Mouse (Mus musculus) cerebellum, postnatal 14 days (tissue): ENCODE measurements at regions not wholly inside any gene's neighbourhood (a gene's known extent, or its start where the extent isn't known, plus 50 kb on each side); places are given as distances from the start of the nearest gene placed in this dataset.
"Not testable (repeated sequence)": the region's sequence is repeated elsewhere in the genome, so short reads cannot be mapped to it uniquely, and the experiment has no call there.

ENCODE experiments used
- DNase-seq, 2 experiments: peaks; one replicate each; pipeline ENCODE4 v3.0.0; 2021; ENCODE audit warnings: mixed read lengths in 2 of 2

DNA sequence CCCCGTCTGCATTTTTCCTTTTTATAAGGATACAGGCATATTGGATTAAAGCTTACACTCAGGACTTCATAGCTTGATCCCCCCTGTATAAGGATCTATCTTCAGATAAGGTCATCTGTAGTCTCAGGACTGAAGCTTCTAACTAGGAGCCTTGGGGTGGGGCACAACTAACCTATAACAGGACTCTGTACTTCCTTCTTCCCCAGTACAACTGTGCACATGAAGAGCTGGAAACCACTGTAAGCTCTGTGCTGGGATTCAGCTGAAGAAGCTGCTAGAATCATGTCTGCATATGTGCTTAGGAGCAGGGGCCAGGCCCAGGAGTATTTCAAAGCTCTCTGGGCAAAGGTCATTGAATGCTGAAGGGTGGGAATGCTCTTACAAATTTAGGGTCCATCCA is 137.9 kb downstream of the Tcp10c start:
- DNase-seq: not testable (repeated sequence)

DNA sequence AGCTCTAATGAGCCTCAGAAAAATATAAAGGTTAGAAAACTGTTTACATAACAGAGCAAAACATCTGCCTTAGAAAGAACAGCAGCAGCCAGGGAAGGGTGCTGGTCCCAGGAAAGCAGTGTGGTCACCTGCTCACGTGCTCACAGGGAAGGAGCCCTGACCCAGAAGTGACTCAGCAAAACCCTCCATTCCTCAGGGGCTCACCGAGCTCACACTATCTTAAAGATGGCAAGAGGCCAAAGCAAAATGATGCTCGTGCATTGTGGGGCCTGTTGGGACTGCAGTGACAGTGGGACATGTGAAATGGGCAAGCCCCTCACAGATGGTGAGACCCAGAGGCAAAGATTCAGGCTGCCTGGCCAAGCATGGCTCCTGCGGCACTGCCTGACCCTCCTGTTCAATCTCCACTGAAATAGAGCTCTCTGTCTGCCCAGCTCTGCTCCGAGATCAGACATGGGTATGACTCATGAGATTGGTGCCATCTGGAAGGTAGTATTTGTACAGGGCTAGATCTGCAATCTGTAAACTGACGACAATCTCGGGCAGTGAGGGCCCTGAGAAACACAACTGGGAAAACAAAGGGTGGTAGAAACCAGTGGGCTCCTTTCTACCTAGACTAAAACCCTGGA is 138.4 kb downstream of the Tcp10c start:
- not testable (repeated sequence) for DNase-seq

DNA sequence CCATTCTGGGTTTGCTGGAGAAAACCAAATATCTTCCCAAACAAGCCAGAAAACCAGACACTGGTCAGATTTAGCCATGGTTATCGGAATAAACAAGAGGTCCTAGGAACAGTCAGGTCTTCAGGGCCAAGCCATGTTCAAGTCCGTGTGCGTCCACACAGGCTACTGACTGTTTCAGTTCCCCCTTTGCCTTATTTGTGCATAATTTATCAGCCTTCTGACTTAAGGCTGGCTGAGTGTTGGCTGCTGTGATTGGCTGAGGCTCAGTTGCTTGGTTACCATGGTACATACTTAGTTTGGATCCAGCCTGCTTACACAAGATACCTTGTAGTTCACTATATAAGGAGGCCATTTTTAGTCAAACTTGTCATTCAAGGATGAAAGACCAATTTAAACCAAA is 139.5 kb downstream of the Tcp10c start:
- DNase-seq: not testable (repeated sequence)

DNA sequence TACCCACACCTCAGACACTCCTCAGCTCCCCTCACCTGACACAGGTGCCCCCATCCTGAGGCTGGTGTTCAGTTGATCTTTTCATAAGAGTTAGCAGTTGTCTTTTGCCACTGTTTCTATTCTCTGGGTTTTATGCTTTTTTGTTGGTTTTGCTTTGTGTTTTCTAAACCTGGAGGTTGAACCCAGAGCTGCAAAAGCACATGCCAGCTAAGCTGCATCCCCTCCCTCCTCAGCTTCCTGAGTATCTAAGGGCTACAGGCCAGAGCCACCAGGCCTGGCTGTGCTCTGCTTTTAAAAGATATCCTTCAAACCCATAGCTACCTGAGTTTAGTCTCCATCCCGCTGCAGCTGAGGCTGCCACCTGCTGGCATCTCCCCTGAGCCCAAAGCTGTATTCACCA is 140.1 kb downstream of the Tcp10c start:
- DNase-seq: not testable (repeated sequence)

DNA sequence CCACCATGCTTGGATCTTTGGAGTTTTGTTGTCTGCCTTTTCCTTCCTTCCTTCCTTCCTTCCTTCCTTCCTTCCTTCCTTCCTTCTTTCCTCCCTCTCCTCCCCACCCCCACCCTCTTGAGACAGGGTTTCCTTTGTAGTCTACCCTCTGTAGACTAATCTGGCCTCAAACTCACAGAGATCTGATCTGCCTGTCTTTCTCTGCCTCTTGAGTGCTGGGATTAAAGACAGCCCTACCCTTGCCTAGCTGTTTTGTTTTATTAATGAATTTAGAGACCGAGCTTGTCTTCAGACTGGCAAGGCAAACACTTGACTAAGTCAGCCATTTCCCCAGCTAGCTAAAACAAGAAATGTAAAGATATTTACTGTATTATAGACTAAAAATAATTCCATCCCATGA is 150.0 kb downstream of the Tcp10c start:
- not testable (repeated sequence) for DNase-seq

DNA sequence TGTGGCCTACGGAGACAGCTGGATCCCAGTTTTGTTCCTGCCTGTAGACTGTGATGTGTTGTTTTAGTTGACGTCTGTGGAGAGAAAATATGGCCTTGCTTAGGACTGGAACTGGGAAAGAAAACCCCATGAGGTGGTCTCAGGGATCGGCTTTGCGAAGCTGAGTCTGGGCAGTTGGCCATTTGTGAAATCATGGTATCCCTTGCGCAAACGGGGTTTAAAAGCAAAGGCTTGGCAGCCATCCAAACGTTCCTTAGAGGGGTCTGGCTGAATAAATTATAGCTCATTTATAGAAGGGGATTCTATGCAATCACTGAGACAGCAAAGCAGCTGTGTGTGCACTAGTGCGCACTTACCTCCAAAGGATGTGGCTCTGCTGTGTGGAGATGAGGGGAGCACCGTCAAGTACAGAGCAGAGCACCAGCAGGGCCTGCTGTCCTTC is 150.5 kb downstream of the Tcp10c start:
- peak; percentile 28 to 49 for DNase-seq

DNA sequence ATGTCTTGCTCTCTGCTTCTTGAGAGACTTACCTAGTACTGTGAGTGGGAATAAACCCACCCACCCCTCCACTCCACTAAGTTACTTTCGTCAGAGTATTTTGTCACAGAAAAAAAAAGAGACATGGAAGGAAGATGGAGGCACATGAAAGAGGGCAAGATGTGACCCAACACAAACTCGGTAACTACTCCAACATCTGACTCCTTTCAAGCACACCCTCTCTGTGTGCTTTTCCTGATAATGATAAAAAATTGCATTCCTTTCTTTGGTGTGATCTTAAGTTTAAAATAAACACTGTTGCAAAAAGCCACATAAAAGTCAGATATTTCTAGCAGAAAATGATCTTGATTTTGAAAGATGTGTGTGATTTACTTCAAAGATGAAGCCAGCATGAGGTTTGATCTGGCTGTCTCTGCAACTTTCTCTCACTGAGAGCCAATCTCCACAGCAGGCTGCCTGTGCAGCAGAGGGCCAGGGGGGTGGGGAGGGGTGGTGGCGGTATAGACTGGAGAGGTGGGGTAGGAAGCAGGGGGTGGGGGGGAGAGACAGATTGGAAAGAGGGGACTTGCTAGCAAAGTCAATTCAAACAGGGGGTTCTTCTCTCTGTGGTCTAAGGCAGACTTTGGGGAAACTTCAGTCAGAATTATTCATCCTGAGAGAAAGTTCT is 153.2 kb downstream of the Tcp10c start:
- DNase-seq: not testable (repeated sequence)

DNA sequence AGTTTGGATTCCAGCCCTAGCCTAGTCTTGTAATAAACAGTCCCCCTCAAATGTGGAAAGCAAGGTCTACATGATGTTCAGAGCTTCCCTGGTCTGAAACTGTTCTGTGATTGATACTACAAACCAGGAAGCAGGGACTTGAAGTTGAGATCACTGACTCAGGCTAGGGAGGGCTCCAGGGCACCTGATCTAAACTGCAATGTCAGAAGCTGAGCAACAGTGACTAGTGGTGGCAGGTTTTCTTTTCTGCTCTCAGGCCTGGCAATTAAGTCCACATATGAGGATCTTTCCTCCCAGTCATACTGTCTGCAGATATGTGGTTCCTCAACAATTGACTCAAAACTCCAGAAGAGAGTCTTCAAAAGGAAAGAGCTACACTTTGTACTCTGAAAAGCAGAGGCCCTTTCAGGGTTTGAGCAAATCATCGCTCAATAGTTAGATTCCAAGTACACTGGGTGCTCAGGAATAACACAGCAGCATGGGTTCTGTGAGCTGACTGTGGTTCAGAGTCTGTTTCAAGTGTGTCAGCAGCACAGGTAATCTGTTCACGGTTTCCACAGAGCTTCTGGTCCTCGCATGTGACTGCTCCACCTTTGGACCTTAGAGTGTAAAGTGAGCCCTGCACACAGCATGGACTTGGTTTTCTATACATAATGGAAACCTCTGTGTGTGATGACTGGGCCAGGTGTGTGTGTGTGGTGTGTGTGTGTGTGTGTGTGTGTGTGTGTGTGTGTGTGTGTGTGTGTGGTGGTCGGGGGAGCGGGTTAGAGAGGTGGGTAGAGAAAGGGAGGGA is 165.2 kb downstream of the Tcp10c start:
- not testable (repeated sequence) for DNase-seq

DNA sequence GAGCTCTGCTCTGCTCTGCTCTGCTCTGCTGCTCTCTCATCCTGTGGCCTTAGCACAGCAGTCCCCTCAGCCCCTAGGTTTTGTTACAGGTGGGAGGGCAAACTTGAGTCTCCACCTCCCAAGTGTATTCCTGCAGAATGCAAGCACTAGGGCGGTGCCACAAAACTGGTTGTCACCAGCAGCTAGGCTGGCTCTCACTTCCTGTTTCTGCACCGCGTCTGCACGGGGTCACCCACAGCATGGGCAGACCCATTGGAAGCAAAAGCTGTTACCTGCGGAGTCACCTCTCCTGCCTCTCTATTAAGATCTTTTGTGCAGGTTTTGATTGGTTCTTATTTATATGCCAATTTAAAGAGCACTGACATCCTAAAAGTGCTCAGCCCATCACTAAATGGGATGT is 178.2 kb downstream of the Tcp10c start:
- not testable (repeated sequence) for DNase-seq

DNA sequence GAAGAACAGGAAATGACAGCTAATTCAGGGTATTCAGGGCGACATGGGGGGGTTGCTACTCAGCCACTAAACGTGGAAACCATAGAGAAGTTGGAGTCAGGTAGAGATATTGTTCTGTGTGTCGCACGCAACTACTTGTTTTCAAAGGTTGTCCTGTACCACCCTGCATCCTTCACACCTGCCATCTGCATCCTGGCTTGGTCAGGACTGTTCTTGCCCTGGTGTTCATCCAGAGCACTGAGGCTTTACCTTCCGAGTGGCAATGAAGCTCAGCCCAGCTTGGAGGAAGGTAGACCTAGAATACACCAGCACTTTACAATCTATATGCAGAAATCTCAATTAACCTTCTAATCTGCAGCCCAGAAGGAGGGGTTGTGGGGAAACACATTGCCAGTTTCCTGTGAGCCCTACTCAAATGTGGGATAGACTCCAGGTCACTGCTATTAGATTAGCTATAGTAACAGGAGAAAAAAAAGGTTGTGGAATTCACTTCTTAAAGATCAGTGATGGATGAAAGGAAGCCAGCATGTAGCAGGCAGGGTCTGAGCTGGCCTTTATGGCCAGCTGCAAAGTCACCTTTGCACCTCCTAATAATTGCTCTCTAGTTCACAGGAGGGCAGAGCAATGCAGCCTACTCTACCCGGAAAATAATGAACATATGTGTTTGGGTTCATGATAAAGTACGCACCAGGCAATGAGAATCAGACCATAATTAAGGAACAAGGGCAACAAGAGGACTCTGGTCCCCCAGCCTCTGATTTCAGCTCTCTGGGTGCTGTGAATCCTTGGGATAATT is 186.3 kb downstream of the Tcp10c start:
- no peak for DNase-seq

DNA sequence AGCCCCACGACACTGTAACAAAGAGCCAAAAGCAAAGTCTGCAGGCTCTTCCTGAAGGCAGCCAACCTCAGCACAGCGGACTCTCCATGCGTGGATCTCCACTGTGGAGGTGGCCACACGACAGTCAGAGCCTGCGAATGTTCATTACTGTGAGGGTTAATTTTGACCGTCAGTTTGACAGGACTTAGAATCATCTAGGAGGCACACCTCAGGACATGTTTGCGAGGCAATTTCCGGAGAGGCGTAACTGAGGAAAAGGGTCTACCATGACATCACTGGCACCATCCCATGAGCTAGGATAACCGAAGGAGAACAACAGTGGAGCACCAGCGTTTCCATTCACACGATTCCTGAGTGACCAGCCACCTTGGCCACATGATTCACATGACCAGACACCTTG is 186.9 kb downstream of the Tcp10c start:
- no peak for DNase-seq

DNA sequence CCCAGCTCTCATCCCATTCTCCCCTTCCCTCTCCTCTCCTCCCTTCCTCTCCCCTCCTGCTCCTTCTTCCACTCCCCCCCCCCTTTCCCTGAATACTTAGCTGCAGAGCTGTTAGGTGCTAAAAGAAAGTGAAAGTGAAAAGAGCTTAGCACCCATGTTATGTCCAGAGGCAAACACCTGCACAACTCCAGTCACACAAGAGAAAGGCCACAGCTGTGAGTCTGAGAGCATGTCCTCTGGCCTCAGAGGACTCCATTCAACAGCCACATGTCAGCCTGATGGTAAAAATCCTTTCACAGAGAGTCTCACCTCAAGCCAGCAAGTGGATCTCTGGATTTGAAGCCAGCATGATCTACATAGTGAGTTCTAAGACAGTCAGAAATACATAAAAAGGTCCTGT is 187.9 kb downstream of the Tcp10c start:
- no peak for DNase-seq

DNA sequence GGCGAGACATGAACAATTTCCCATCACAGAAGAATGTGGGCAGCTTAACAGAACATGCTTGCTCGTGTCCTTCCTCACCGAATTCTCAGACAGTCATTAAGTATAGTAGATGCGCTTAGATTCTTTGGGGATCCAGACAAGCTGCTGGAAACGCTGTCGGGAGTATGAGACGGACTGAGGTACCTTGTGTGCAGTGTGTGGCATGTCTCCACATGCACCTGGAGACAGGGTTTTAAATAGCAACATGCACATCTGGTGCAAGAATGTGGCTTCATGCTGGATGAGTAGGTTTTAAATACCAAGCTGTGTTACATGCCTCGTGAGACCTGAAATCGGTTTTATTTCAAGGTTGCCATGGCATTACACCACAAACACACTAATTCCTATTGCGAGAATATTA is 188.5 kb downstream of the Tcp10c start:
- no peak for DNase-seq

DNA sequence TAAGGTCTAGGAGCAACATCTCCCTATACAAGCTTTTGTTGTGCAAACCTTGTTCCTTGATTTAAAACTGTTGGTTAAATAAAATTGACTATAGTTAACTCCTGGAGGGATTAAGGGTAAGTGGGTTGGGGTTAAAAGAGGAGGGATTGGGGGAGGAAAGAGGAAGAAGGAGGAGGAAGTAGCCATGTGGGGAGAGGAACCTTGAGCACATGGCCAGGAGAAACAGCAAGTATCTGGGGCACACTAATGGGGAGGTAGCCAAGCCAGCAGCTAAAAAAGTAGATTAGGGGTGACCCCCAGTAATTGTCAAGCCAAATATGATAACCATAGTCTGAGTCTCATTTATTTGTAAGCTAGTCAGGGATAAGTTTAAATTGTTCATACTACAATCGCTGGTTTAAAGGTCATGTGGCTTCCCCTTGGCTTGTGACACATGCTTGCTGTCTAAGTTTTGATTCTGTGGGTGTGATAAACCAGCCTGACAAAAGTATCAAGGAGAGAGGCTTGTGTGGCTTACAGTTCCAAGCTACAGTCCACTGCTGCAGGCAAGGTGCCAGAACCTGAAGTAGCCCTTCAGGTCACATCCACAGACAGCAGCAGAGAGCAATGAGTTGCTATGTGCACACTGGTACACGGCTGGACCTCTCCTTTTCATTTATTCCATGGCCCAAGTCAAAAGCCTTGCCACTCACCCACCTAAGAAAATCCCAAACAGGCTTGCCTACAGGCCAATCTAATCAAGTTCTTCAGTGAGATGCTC is 189.8 kb downstream of the Tcp10c start:
- peak in 1 of 2 experiments; percentile 58 for DNase-seq

DNA sequence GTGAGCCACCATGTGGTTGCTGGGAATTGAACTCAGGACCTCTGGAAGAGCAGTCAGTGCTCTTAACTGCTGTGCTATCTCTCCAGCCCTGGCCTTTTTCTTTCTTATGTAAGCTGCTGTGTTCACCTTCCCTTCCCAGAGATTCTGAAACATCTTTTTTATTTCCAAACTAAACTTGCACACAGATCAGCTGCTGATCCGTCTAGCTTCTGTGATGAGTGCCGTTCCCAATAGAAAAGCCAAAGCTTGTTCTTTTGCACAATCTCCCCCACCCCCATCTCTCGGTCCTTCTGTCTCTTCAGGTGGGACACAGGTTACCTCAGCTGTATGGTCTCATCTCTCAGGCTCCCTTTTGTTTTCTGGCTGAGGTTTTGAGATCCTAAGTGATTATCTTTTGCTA is 191.9 kb downstream of the Tcp10c start:
- no peak for DNase-seq

DNA sequence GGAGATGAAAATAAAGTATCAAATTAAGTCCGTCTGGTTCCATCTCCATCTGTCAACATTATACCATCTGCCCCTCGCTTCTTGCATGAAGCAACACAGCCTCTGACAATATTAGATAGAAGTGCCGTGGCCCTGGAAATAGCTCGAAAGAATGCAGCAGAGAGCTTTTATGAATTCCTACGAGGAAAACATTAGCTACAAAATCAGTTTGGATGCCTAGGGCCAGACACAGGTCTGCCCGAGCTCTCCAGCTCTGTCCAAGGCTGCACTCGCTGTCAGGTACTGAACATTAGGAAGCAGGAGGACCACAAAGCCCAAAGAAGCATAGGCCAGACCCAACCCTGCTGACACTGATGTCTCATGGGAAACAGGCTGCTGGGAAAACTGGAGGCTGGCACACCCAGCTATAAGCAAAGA is 192.3 kb downstream of the Tcp10c start:
- DNase-seq: peak in 1 of 2 experiments; percentile 21

DNA sequence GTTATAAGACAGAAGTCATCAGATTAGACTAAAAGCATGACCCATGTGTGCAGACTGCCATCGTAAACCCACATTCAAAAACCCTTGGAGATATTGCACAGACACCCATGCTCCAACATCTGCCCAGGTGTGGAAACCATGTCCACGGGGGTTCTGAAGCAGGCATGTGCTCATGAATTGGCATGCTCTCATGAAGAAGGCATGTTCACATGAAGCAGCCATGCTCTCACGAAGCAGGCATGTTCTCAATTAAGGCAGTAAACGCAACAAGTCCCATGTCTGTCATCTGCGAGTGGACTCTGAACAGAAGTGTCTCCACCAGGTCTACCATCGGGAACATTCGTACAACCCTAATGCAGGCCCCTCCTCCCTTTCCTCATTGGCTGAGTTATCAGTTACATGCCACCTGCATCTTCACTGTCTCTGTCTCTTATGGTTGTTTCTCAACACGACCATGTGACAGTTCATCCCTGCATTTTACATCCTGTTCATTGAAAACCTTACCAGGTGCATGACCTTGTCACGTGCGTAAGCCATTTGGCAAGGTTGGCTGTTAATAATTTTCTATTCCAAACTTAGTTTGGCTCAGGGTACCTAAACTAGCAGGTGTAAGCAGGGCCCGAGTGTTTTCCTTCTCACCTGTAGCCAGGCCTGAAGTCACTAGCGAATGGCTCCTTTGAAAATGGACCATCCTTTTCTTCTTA is 193.4 kb downstream of the Tcp10c start:
- no peak for DNase-seq

DNA sequence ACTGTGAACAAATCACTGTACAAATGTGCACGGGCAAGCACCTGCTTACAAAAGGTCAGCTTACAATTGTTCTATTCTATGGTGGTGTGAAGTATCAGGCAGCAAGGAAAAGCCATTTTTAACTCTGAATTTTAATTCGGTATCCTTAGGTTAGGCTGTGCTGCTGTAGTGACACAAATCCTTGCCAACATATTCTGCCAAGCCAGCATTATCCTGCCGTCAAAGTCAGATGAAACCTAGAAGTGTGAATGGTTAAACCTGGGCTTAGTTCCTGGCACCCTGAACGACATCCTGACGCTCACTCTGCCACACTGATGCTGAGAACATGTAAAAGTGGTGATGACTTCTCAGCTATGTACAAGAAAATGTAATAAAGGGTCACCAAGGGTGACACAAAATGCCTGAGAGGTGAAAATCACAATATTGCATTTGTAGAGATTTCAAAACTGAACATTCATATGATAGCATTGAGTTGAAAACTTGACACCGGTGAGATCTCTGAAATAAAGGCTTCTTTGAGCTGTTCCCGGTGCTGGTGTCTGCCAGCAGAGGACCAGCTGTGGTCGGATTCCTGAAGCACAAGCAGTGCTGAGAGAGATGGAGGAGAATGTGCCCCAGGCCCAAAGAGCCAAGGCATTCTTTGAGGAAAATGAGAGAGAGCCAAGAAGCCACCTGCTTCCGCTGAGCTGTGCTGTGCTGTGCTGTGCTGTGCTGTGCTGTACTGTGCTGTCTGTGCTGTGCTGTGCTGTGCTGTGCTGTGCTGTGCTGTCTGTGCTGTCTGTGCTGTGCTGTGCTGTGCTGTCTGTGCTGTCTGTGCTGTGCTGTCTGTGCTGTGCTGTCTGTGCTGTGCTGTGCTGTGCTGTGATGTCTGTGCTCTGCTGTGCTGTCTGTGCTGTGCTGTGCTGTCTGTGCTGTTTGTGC is 195.9 kb downstream of the Tcp10c start:
- DNase-seq: no peak

DNA sequence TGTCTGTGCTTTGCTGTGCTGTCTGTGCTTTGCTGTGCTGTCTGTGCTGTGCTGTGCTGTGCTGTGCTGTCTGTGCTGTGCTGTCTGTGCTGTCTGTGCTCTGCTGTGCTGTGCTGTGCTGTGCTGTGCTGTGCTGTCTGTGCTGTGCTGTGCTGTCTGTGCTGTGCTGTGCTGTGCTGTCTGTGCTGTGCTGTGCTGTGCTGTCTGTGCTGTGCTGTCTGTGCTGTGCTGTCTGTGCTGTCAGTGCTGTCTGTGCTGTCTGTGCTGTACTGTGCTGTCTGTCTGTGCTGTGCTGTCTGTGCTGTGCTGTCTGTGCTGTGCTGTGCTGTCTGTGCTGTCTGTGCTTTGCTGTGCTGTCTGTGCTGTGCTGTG is 196.5 kb downstream of the Tcp10c start:
- DNase-seq: not testable (repeated sequence)

DNA sequence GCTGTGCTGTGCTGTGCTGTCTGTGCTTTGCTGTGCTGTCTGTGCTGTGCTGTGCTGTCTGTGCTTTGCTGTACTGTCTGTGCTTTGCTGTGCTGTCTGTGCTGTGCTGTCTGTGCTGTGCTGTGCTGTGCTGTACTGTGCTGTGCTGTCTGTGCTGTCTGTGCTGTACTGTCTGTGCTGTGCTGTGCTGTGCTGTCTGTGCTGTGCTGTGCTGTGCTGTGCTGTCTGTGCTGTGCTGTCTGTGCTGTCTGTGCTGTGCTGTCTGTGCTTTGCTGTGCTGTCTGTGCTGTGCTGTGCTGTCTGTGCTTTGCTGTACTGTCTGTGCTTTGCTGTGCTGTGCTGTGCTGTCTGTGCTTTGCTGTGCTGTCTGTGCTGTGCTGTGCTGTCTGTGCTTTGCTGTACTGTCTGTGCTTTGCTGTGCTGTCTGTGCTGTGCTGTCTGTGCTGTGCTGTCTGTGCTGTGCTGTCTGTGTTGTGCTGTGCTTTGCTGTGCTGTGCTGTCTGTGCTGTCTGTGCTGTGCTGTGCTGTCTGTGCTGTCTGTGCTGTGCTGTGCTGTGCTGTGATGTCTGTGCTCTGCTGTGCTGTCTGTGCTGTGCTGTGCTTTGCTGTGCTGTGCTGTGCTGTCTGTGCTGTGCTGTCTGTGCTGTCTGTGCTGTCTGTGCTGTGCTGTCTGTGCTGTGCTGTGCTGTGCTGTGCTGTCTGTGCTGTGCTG is 197.5 kb downstream of the Tcp10c start:
- DNase-seq: not testable (repeated sequence)
